Comparison of ENCODE assay signal across 8 mouse cellular contexts in the genomic region with DNA sequence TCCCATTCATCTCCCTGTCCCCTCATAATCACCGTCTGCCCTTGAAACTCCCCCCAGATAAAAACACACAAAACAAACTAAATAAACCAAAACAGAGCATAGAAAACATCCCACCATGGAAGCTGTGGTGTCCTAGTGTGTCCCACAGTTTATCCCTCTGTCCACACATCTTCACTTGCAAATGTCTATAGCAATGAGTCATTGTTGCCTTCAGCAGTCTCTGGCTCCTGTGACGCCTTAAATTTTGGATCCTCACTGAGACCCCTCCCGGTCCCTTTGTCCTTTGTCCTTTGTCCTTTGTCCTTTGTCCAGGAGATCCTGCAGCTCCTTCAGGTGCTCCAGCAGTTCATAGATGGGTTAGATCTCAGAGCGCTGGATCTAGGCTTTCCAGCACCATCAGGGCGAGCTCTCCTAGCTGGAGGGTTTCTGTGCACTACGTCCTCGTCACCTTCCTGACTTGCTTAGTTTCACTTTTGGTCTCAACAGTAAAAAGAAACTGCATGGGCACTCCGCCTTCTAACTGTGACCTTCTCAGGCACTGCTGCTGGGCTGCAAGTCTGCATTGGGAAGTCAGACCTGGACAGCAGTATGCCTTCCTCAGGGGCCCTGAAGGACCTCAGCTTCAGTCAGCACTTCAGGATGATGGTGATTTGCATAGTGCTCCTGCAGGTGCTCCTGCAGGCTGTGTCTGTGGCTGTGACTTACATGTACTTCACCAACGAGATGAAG. TPM values are rescaled to one million over a fixed set of nuclear protein-coding genes. Genes with fewer than 3 reads are reported as not detected.
DNase-seq lines count a peak whose midpoint lies in the region; ATAC-seq lines count a peak whose summit lies in the region.

A gene (plus strand): TSS at position 470 of the 729 bp plus-strand sequence.

- H3K4me2 ChIP-seq in heart, embryonic 15.5 days = peak within 1 kb of the TSS; percentile 52
- H3K4me2 ChIP-seq in limb, embryonic 15.5 days = peak within 1 kb of the TSS; percentile 22; the same call in 1 of the 2 replicates
- H3K4me2 ChIP-seq in midbrain, embryonic 13.5 days (replicated peaks) = no peak within 1 kb of the TSS

- WGBS in heart, embryonic 15.5 days = 61% methylated on average over 9 of the region's 9 CpGs
- 60% methylated on average over 9 of the region's 9 CpGs for WGBS in limb, embryonic 15.5 days
- 70% methylated on average over 9 of the region's 9 CpGs for WGBS in midbrain, embryonic 13.5 days

- H3K27me3 ChIP-seq in heart, embryonic 15.5 days = no peaks in the 10 kb centered on the region
- no peaks in the 10 kb centered on the region for H3K27me3 ChIP-seq in limb, embryonic 15.5 days
- no peaks in the 10 kb centered on the region for H3K27me3 ChIP-seq in midbrain, embryonic 13.5 days

- H3K4me3 ChIP-seq in heart, embryonic 15.5 days = peak within 1 kb of the TSS; percentile 36
- H3K4me3 ChIP-seq in limb, embryonic 15.5 days = no peak within 1 kb of the TSS
- H3K4me3 ChIP-seq in midbrain, embryonic 13.5 days (replicated peaks) = no peak within 1 kb of the TSS

- peaks cover 12% of the 10 kb centered on the region for H3K4me1 ChIP-seq in heart, embryonic 15.5 days (replicated peaks)
- H3K4me1 ChIP-seq in limb, embryonic 15.5 days = peaks cover 9% of the 10 kb centered on the region
- no peaks in the 10 kb centered on the region for H3K4me1 ChIP-seq in midbrain, embryonic 13.5 days (replicated peaks)

- no peaks in the 10 kb centered on the region for H3K36me3 ChIP-seq in heart, embryonic 15.5 days
- H3K36me3 ChIP-seq in limb, embryonic 15.5 days = no peaks in the 10 kb centered on the region
- no peaks in the 10 kb centered on the region for H3K36me3 ChIP-seq in midbrain, embryonic 13.5 days

- peak; percentile 95 for ATAC-seq in activated CD4-positive, CD25-positive, alpha-beta regulatory T cell, adult 4 months
- ATAC-seq in heart, embryonic 15.5 days (replicated peaks; ENCODE audit: insufficient number of reproducible peaks, insufficient read depth, low FRiP score, low read depth) = no peak
- ATAC-seq in limb, embryonic 15.5 days (ENCODE audit: insufficient number of reproducible peaks, low FRiP score, low TSS enrichment, low read depth) = no peak
- no peak for ATAC-seq in midbrain, embryonic 13.5 days

- peak within 1 kb of the TSS; percentile 16; the same call in 1 of the 2 replicates for H3K9ac ChIP-seq in heart, embryonic 15.5 days
- H3K9ac ChIP-seq in limb, embryonic 15.5 days = no peak within 1 kb of the TSS
- no peak within 1 kb of the TSS for H3K9ac ChIP-seq in midbrain, embryonic 13.5 days (replicated peaks)

- H3K27ac ChIP-seq in heart, embryonic 15.5 days = peak within 1 kb of the TSS; percentile 65
- no peak within 1 kb of the TSS for H3K27ac ChIP-seq in limb, embryonic 15.5 days
- no peak within 1 kb of the TSS for H3K27ac ChIP-seq in midbrain, embryonic 13.5 days

- DNase-seq in 3T3-L1 (ENCODE audit: low read depth, low spot score) = peak; percentile 7
- peak; percentile 28 for DNase-seq in ovary, adult 18-20 months (ENCODE audit: low spot score)
- DNase-seq in embryo, embryonic 10 days (ENCODE audit: low spot score) = no peak
- no peak for DNase-seq in cerebellum, postnatal 14 days

- H3K9me3 ChIP-seq in heart, embryonic 15.5 days (replicated peaks) = no peaks in the 10 kb centered on the region
- H3K9me3 ChIP-seq in limb, embryonic 15.5 days = no peaks in the 10 kb centered on the region
- H3K9me3 ChIP-seq in midbrain, embryonic 13.5 days = no peaks in the 10 kb centered on the region

RNA-seq across cellular contexts. Expression of the gene that starts here (rescaled TPM):
- 10 to 100 TPM; 18.8 to 23.6 TPM for polyA plus RNA-seq in activated CD4-positive, CD25-positive, alpha-beta regulatory T cell, adult 4 months (2017; shearing (Covaris generic))
- polyA plus RNA-seq in heart, embryonic 15.5 days (2015; fragmentation: Nextera tagmentation; extraction: Ambion mirVana) = 0.20 and 0.96 TPM in 2 replicates
- 0.10 and 0.15 TPM in 2 replicates for polyA plus RNA-seq in limb, embryonic 15.5 days (2015; fragmentation: Nextera tagmentation; extraction: Ambion mirVana)
- polyA plus RNA-seq in midbrain, embryonic 13.5 days (2015; fragmentation: Nextera tagmentation; extraction: Ambion mirVana) = 0.06 and 0.07 TPM in 2 replicates

Comparison
In these comparisons a context has a peak if more than half of its experiments do, and no peak if none do; other contexts are left out.
1. RNA of the gene that starts here (polyA plus RNA-seq): 18.8 to 23.6 TPM in activated CD4-positive, CD25-positive, alpha-beta regulatory T cell, adult 4 months; 0.20 to 0.96 TPM in heart, embryonic 15.5 days, 0.10 to 0.15 TPM in limb, embryonic 15.5 days and 0.06 to 0.07 TPM in midbrain, embryonic 13.5 days; every median in the first group is over 10 times any median in the second.
2. DNase-seq: peak in 3T3-L1 (single experiment) and ovary, adult 18-20 months (single experiment); none in embryo, embryonic 10 days (single experiment) and cerebellum, postnatal 14 days (0 of 2).